Mouse (Mus musculus): ENCODE measurements around the gene Slc25a11.

DNA sequence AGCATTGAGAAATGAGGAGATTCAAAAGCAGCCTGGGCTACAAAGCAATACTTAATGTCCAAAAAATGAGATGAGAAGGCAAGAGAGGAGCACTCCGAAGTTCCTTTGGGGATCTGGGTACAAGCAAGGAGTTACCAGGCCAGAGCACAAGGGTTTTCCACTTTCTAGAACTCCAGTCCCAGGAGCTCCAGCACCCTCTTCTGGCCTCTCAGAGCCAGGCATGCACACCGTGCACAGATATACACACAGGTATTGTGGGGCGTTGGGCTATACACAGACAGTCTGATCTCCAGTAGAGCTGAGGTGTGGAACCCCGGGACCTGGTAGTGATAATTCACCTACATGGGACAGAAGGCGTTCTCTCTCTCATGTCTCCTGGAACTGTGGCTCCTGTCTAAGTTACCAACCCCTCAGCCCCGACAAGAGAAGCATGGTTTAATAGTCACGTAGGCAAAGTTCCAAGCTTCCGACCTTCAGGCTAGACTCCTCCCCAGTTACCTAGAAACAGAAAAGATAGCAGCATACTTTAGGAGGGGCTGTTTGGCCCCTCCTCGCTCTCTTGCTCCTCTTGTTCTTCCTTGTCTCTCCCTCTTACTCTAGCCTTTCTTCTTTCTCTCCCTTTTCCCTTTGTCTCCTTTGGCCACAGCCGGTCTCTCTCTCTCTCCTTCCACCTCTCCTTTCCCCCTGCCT is 24.1 kb downstream of the Slc25a11 start:
- TF ChIP-seq POLR2A (IDR thresholded peaks at IDR 0.05; ENCODE audit: extremely low read depth, insufficient read depth, low read length), result no peak
- peak; percentile 35 for TF ChIP-seq CTCF (IDR thresholded peaks at IDR 0.05; ENCODE audit: low read depth, low read length)
